Mouse (Mus musculus) kidney, embryonic 15.5 days (tissue): ENCODE measurements around the gene Gm42791. TPM values are rescaled to one million over a fixed set of nuclear protein-coding genes. Genes with fewer than 3 reads are reported as not detected.

ENCODE experiments used
- ATAC-seq: fragments of 200-750 bp; cut with Nextera tagmentation; replicated peaks from 2 replicates; pipeline ENCODE4 v1.8.0; 2017; ENCODE audit warnings: moderate TSS enrichment; ENCODE audit not compliant: low FRiP score
- H3K27ac ChIP-seq: fragments of 300-500 bp; sonication (generic); 2 replicates; pipeline ENCODE4 v1.5.1; 2015; ENCODE audit warnings: mild to moderate bottlenecking, inconsistent platforms
- H3K27me3 ChIP-seq: fragments of 300-500 bp; sonication (generic); 2 replicates; pipeline ENCODE4 v1.6.1; 2015; ENCODE audit warnings: inconsistent platforms
- H3K36me3 ChIP-seq: fragments of 300-500 bp; sonication (generic); 2 replicates; pipeline ENCODE4 v1.6.1; 2015; ENCODE audit warnings: inconsistent platforms
- H3K4me1 ChIP-seq: fragments of 300-500 bp; sonication (generic); 2 replicates; pipeline ENCODE4 v1.6.1; 2015; ENCODE audit warnings: inconsistent platforms
- H3K4me2 ChIP-seq: fragments of 300-500 bp; sonication (generic); 2 replicates; pipeline ENCODE4 v1.6.1; 2015; ENCODE audit warnings: moderate library complexity, mild to moderate bottlenecking, inconsistent platforms
- H3K4me3 ChIP-seq: fragments of 300-500 bp; sonication (generic); replicated peaks from 2 replicates; pipeline ENCODE4 v1.5.1; 2015; ENCODE audit warnings: mild to moderate bottlenecking, inconsistent platforms
- H3K9ac ChIP-seq: fragments of 300-500 bp; sonication (generic); 2 replicates; pipeline ENCODE4 v1.6.1; 2015; ENCODE audit warnings: mild to moderate bottlenecking, inconsistent platforms
- H3K9me3 ChIP-seq: fragments of 300-500 bp; sonication (generic); replicated peaks from 2 replicates; pipeline ENCODE4 v1.6.1; 2016; ENCODE audit warnings: inconsistent platforms
- WGBS: fragments of 180-500 bp; shearing (Covaris S2); methylation state at CpG from one replicate; pipeline ENCODE4 v1.1.7; 2015; ENCODE audit warnings: mixed read lengths; 5-methylcytosine and 5-hydroxymethylcytosine counted together
- polyA plus RNA-seq: library from polyadenylated mRNA; unstranded; fragments of >200 nt; fragmentation: Nextera tagmentation; extraction: Ambion mirVana; gene quantifications from 2 replicates; pipeline ENCODE4 v1.2.1, GENCODE M21; 2015

Gene Gm42791
- polyA plus RNA-seq, 1 experiment from 2014 or later: not detected

GRCm38 (mm10) chr5:148945735-148946134 lies 49.2 kb downstream of the Gm42791 start:
- Histone ChIP-seq H3K4me1 (peaks cover 25% of the 10 kb centered on the region), H3K4me2 (no peak overlapping the region), H3K36me3 (no peaks in the 10 kb centered on the region), H3K4me3 (no peak overlapping the region), H3K9me3 (no peaks in the 10 kb centered on the region), H3K27me3 (no peaks in the 10 kb centered on the region), H3K27ac (no peak overlapping the region), H3K9ac (no peak overlapping the region)
- no peak for ATAC-seq
- WGBS: 79% methylated on average over 2 of the region's 2 CpGs

- WGBS: 15% methylated on average over 8 of the region's 8 CpGs
- no peak for ATAC-seq
- Histone ChIP-seq H3K27me3 (no peaks in the 10 kb centered on the region), H3K9me3 (no peaks in the 10 kb centered on the region), H3K4me3 (no peak overlapping the region), H3K4me2 (peak overlapping the region; percentile 5; the same call in 1 of the 2 replicates), H3K9ac (no peak overlapping the region), H3K27ac (no peak overlapping the region), H3K36me3 (no peaks in the 10 kb centered on the region), H3K4me1 (peaks cover 20% of the 10 kb centered on the region)
Measured at GRCm38 (mm10) chr5:148944024-148944423, 50.9 kb downstream of the Gm42791 start.

- no peaks in the 10 kb centered on the region for H3K27me3 ChIP-seq
- no peak overlapping the region for H3K9ac ChIP-seq
- peak overlapping the region; percentile 5; the same call in 1 of the 2 replicates for H3K4me2 ChIP-seq
- no peak overlapping the region for H3K4me3 ChIP-seq
- H3K9me3 ChIP-seq: no peaks in the 10 kb centered on the region
- 76% methylated on average over 10 of the region's 10 CpGs for WGBS
- H3K4me1 ChIP-seq: peaks cover 20% of the 10 kb centered on the region
- H3K36me3 ChIP-seq: no peaks in the 10 kb centered on the region
- H3K27ac ChIP-seq: no peak overlapping the region
- ATAC-seq: no peak
Measured at GRCm38 (mm10) chr5:148943444-148943843, 51.5 kb downstream of the Gm42791 start.

DNA sequence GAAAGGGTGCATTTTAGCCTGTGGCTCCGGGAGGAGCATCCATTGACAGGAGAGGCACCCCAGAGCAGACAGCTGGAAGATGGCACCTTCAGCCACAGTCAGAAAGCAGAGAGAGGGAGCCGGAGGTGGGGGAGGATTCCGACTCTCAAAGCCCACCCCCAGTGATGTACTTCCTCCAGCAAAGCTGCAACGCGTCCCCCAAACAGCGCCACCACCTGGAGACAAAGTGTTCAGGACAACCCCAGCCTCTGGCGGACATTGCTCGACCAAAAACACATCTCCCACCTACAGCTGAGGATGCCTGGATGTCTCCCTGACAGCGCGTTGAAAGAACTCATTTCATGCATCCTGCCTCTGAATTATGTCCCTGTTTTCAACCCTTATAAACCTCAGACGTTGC lies 52.0 kb downstream of the Gm42791 start:
- WGBS: 70% methylated on average over 11 of the region's 11 CpGs
- no peaks in the 10 kb centered on the region for H3K9me3 ChIP-seq

GRCm38 (mm10) chr5:148942305-148942704 lies 52.6 kb downstream of the Gm42791 start:
- no peaks in the 10 kb centered on the region for H3K36me3 ChIP-seq
- H3K4me2 ChIP-seq: no peak overlapping the region
- H3K9ac ChIP-seq: no peak overlapping the region
- H3K27me3 ChIP-seq: no peaks in the 10 kb centered on the region
- H3K27ac ChIP-seq: no peak overlapping the region
- H3K9me3 ChIP-seq: no peaks in the 10 kb centered on the region
- H3K4me1 ChIP-seq: peaks cover 20% of the 10 kb centered on the region
- no peak overlapping the region for H3K4me3 ChIP-seq
- ATAC-seq: no peak
- WGBS: 93% methylated on average over 6 of the region's 6 CpGs

More for the DNA sequence above, 52.0 kb downstream of the Gm42791 start:
- no peak overlapping the region for H3K4me3 ChIP-seq
- H3K9ac ChIP-seq: no peak overlapping the region
- no peaks in the 10 kb centered on the region for H3K36me3 ChIP-seq
- no peak overlapping the region for H3K4me2 ChIP-seq
- no peaks in the 10 kb centered on the region for H3K27me3 ChIP-seq
- peaks cover 20% of the 10 kb centered on the region for H3K4me1 ChIP-seq
- H3K27ac ChIP-seq: no peak overlapping the region
- no peak for ATAC-seq

GRCm38 (mm10) chr5:148941867-148942266 lies 53.1 kb downstream of the Gm42791 start:
- Histone ChIP-seq H3K9ac (no peak overlapping the region), H3K4me2 (no peak overlapping the region), H3K27ac (no peak overlapping the region), H3K4me1 (peaks cover 20% of the 10 kb centered on the region), H3K9me3 (peaks cover under 1% of the 10 kb centered on the region; the same call in 1 of the 2 replicates), H3K4me3 (no peak overlapping the region), H3K36me3 (no peaks in the 10 kb centered on the region), H3K27me3 (no peaks in the 10 kb centered on the region)
- WGBS: 85% methylated on average over 10 of the region's 10 CpGs
- ATAC-seq: no peak

DNA sequence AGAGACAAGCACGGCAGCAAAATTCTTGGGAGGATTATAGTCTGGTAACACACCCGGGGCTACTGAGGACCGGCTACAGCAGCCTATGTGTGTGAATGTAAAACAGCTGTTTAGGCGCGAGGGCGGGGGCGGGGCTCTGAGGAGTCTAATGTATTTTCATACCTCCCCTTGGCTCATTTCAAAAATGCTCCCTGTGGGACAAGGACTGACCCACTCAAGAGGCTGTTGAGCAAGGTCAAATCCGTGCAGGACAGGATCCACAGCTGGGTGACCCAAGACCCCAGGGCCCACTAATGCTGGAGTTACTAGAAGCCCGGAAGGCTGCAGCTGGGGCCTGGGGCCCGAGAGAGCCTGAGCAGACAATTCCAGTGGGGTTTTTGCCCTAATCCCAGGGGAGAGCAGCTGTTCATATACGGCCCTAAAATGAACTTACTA lies 55.0 kb downstream of the Gm42791 start:
- Histone ChIP-seq H3K4me2 (no peak overlapping the region), H3K27me3 (no peaks in the 10 kb centered on the region), H3K4me3 (no peak overlapping the region), H3K9ac (no peak overlapping the region), H3K27ac (no peak overlapping the region), H3K4me1 (peaks cover 26% of the 10 kb centered on the region), H3K36me3 (no peaks in the 10 kb centered on the region), H3K9me3 (peaks cover 3% of the 10 kb centered on the region; the same call in 1 of the 2 replicates)
- ATAC-seq: no peak
- WGBS: 75% methylated on average over 11 of the region's 11 CpGs

GRCm38 (mm10) chr5:148936516-148936951 lies 58.4 kb downstream of the Gm42791 start:
- Histone ChIP-seq H3K4me1 (peaks cover 24% of the 10 kb centered on the region), H3K9me3 (peaks cover 3% of the 10 kb centered on the region; the same call in 1 of the 2 replicates), H3K27me3 (no peaks in the 10 kb centered on the region), H3K9ac (no peak overlapping the region), H3K4me3 (no peak overlapping the region), H3K27ac (no peak overlapping the region), H3K36me3 (no peaks in the 10 kb centered on the region), H3K4me2 (no peak overlapping the region)
- no peak for ATAC-seq
- 74% methylated on average over 3 of the region's 3 CpGs for WGBS

GRCm38 (mm10) chr5:148935871-148936270 lies 59.1 kb downstream of the Gm42791 start:
- H3K27me3 ChIP-seq: no peaks in the 10 kb centered on the region
- no peak for ATAC-seq
- no peak overlapping the region for H3K4me2 ChIP-seq
- H3K4me3 ChIP-seq: no peak overlapping the region
- 89% methylated on average over 6 of the region's 6 CpGs for WGBS
- no peaks in the 10 kb centered on the region for H3K36me3 ChIP-seq
- peaks cover 3% of the 10 kb centered on the region; the same call in 1 of the 2 replicates for H3K9me3 ChIP-seq
- H3K27ac ChIP-seq: no peak overlapping the region
- no peak overlapping the region for H3K9ac ChIP-seq
- H3K4me1 ChIP-seq: peaks cover 26% of the 10 kb centered on the region

DNA sequence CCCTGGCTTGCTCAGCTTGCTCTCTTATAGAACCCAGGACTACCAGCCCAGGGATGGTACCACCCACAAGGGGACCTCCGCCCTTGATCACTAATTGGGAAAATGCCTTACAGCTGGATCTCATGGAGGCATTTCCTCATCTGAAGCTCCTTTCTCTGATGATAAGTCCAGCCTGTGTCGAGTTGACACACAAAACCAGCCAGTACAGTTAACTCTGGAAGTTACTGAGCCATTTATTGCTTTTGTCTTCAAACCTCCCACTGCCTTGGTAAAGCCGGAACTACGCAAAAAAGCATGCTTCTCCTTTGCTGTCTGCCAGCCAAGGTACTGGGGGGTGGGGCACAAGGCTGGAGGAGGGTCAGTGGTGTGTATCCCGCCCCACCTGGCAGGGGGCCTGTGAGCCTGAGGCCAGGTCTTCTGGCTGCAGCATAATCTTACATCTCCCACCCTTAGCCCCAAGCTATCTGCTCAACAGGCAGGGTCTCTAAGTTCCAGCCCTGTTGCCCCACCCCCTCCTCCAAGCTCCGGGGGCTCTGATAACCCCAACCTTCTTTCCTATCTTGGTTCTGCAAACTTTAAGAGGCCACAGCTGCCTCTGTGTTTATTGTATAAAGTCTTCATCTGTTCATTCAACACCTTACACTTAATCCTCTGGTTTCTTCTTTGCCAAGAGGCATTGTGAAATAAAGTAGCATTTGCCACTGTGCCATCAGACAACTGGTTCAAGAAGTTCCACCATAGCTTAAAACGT lies 59.7 kb downstream of the Gm42791 start:
- peaks cover 28% of the 10 kb centered on the region for H3K4me1 ChIP-seq
- H3K4me3 ChIP-seq: no peak overlapping the region
- no peak overlapping the region for H3K9ac ChIP-seq
- no peak overlapping the region for H3K4me2 ChIP-seq
- peak; percentile 55 for ATAC-seq
- peak overlapping the region; percentile 45; the same call in 1 of the 2 replicates for H3K27ac ChIP-seq
- 41% methylated on average over 7 of the region's 7 CpGs for WGBS
- no peaks in the 10 kb centered on the region for H3K36me3 ChIP-seq
- H3K9me3 ChIP-seq: peaks cover 3% of the 10 kb centered on the region; the same call in 1 of the 2 replicates
- no peaks in the 10 kb centered on the region for H3K27me3 ChIP-seq

DNA sequence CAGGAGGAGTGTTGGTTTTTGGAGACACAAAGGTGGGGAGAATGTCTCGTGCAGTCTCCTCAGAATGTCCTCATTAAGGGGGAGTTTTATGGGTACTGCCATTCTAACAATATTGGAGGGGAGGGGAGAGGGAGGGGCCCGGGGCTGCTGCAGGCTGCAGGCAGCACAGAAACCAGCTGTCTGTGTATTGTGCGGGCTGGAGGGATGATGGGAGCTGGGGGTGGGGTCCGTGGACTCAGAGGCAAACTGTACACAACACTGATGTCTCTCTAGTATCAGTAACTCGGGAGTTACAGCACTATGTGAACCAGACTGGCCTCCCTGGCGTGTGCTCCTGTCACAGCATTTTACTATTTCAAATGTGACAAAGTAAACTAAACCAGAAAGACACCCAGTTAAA lies 60.5 kb downstream of the Gm42791 start:
- Histone ChIP-seq H3K27ac (no peak overlapping the region), H3K9me3 (peaks cover 3% of the 10 kb centered on the region; the same call in 1 of the 2 replicates), H3K4me2 (no peak overlapping the region), H3K4me1 (peaks cover 20% of the 10 kb centered on the region), H3K9ac (no peak overlapping the region), H3K36me3 (no peaks in the 10 kb centered on the region), H3K27me3 (no peaks in the 10 kb centered on the region), H3K4me3 (no peak overlapping the region)
- ATAC-seq: peak; percentile 34; the same call in 1 of the 2 replicates
- 19% methylated on average over 6 of the region's 6 CpGs for WGBS

DNA sequence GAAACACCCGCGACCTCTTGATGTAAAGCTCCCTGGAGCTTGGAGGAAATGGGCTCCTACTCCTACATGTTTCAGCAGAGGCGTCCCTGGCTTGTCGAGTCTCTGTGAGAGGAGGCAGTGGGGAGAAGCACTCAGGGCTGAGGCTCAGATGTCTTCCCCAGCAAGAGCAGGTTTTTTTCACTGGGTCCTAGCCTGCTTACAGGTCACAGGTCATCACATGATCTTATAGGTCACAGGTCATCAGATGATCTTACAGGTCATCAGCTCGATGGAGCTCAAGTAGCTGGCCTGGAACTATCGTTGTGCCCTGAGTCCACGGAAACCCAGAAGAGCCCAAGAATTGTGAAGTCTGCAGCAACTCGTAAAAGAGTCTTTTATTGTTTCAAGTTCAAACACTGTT lies 61.2 kb downstream of the Gm42791 start:
- no peak for ATAC-seq
- H3K4me3 ChIP-seq: no peak overlapping the region
- H3K27me3 ChIP-seq: no peaks in the 10 kb centered on the region
- H3K4me1 ChIP-seq: peaks cover 25% of the 10 kb centered on the region
- H3K9me3 ChIP-seq: peaks cover 3% of the 10 kb centered on the region; the same call in 1 of the 2 replicates
- 0 out of 2 replicates have a peak overlapping the region, but pooled peaks have one; percentile 35 for H3K27ac ChIP-seq
- H3K9ac ChIP-seq: no peak overlapping the region
- no peaks in the 10 kb centered on the region for H3K36me3 ChIP-seq
- WGBS: 13% methylated on average over 8 of the region's 8 CpGs
- no peak overlapping the region for H3K4me2 ChIP-seq
